Mouse (Mus musculus) cerebellum, adult 9-11 months (tissue): Measurements from ENCODE around the gene Exoc4.

Source experiments
- DNase-seq: peaks from one replicate; pipeline ENCODE4 v3.0.0; 2022

Gene Exoc4

GRCm38 (mm10) chr6:33322849-33323248, 74.0 kb downstream of the Exoc4 start:
- DNase-seq = no peak

DNA sequence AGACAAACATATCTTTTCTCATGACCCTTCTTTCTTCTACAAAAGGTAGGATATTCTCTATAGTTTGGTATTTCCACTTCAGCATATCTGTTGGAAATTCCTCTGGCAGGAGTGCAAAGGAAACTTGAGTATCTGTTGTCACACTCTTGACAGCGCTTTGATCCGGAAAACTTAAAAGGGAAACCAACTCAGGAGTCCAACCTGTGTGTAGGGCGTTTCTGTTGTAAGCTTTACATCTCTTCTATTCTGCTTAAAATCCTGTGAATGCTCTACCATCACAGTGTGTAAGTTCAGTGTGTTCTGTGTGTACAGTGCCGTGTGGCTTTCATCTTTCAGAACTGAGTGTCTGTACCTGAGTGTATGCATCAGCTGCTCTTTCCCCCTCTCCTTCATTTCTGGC, 74.5 kb downstream of the Exoc4 start:
- DNase-seq = no peak

- no peak for DNase-seq
Observed at GRCm38 (mm10) chr6:33328326-33328725, 79.4 kb downstream of the Exoc4 start.

- no peak for DNase-seq
Observed at GRCm38 (mm10) chr6:33347088-33347775, 98.3 kb downstream of the Exoc4 start.

- DNase-seq = no peak
Observed at GRCm38 (mm10) chr6:33361613-33362012, 112.7 kb downstream of the Exoc4 start.

DNA sequence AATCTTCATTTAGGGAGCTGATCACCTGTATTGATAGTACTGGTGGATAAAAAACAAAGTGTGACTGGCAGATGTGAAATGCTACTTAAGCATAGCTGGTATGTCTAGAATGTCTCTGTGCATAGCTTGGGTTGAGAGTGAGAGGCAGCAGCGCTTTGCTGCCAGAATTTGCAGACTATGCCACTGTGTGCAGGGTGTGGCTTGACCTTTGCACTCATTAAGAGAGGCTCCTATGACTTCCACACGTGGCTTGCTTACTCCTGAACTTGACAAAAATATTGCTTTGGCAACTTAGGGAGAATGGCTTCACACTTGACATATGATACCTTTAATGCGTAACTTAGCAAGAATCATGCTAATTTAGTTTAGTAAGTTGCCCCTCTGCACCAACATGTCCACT, 131.6 kb downstream of the Exoc4 start:
- DNase-seq = no peak

DNA sequence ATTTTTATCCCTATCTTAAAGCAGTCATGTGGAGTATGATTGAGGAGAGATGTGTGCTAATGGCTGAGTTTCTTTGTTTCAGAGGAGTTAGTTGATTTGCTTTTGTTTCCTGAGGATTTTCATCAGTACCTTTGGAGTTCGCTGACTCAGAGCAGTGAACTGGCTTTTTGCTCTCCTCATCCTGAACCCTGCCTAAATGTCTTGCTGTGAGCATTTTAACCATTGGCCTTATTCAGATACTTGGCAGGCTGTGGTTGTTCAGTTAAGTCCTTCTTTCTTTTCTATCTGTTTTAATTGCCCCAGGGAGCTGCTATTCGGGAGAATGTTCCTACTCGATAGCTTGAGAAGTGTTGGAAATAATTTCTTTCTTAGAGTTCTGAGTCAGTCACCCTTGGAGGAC, 133.3 kb downstream of the Exoc4 start:
- no peak for DNase-seq

DNA sequence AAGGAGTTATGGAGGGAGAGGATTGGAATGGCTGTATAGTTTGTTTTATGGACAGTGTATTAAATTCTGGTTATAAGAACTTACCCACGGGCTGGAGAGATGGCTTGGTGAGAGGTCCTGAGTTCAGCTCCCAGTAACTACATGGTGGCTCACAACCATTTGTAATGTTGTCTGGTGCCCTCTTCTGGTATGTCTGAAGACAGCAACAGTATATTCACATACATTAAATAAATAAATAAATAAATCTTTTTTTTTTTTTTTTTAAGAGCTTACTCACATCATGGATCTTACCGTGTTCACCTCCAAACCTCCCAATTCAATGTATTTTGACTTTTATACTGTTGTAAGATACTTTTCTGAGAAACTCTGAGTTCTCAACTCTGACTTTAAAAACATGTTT, 143.1 kb downstream of the Exoc4 start:
- DNase-seq = no peak

GRCm38 (mm10) chr6:33399491-33399890, 150.6 kb downstream of the Exoc4 start:
- no peak for DNase-seq

DNA sequence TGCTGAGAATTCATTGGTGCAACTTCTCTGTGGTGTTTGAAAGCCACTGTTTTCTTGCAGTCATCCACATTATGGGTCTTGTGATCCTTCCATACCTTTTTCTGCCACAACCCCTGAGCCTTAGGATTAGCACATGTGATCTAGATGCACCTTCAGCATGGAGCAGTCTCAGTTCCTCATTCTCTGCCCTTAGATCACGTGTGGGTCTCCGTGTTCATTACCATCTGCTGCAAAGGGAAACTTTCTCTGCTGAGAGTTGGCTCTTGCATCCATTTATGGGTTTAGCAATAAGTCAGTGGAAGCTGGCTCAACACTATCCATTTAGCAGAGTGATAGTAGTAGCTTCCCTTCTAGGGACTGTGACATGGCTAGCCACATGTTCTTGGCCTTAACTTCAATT, 152.3 kb downstream of the Exoc4 start:
- no peak for DNase-seq

DNA sequence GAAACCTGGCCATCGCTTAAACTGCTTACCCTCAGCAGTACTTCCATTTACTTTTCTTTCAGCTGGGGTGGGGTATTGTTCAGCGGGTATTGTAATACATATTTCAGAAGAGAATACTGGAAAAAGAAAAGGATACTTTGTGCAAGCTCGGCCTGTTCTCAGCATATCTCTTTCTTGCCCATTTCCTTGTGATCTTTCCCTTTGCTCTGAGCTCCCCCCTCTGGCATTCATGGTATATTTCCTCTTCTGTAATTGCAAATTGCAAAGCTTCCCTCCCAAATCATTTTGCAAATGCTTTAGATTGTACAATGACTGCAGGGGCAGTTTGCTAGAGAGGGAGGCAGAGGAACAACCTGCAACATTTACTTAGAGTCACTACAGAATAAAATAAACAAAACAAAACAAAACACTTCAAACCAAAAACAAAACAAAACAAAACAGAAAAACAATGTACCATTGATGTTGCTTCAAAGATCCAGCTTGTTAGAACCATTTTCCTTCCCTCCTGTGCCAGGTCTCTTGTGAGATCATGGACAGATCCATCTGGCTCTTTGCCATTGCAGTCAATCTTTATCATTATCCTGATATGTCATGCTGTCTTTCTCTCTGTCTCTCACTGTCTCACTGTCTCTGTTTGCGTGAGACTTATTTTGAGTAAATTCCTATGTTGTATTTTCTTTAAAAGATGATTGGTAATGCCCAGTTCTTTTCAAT, 156.8 kb downstream of the Exoc4 start:
- no peak for DNase-seq

- DNase-seq = no peak
Observed at GRCm38 (mm10) chr6:33409586-33409985, 160.7 kb downstream of the Exoc4 start.

- DNase-seq = no peak
Observed at GRCm38 (mm10) chr6:33425007-33425406, 176.1 kb downstream of the Exoc4 start.

DNA sequence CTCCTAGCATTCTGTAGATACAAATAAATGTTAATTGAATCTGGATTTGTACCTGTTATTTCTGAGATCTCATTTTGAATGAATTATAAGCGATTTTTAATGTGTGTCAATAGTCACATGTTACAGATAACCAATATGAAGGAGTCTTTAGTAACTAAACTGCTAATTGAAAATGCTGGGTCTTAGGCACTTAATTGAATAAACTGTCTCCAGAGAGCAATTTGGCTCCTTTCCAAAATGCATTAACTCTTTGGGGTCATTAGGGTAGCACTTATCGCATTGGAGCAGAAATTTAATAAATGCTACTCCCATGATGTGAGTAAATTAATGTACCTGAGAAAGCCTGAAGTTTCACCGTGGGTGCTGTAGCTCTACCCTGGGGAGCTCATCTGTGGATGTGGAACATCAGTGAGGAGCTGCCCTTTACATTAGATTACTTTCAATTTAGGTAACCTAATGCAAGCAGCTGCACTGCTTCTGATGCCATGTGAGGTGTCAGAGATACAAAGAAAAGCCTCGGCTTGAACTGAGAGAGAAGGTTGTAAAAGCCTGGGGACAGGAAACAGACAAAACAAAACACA, 182.4 kb downstream of the Exoc4 start:
- no peak for DNase-seq

DNA sequence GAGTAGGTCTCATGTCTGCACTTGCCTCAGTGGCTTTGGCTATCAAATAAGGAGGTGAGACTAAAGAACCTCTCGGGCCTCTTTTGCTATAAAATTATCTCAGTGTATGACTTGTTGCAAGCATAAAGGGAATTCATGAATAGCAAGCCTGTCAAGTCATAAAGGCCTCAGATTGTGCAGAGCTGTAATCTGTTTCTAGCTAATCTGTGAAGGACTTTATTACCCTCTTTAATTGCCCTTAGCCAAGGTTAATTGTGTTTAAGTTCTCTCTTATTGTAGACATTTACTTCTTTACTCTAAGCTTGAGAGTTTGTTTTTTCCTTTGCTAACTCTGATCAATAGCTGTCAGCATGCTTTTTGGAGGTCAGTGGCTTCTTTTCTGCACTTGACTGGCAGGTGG, 191.6 kb downstream of the Exoc4 start:
- no peak for DNase-seq

DNA sequence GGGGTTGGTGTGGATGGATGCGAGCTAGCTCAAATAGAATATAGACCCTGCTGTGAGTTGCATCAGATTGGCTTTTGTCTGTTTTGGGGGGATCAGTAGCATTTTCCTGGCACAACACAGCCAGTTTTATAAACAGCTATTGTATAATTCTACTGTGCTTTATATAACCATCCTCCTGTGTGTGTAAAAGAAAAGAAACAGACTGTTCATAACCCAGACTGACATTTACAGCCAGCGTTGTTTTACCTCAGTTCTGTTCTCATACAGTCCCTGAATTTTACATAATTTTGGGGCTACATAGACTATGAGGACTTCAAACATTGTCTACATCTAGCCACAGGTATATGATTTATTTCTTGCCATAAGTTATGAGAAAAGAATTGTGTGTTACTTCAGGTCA, 204.9 kb downstream of the Exoc4 start:
- DNase-seq = no peak

- no peak for DNase-seq
Observed at GRCm38 (mm10) chr6:33454354-33454753, 205.5 kb downstream of the Exoc4 start.

- no peak for DNase-seq
Observed at GRCm38 (mm10) chr6:33455238-33455637, 206.4 kb downstream of the Exoc4 start.

DNA sequence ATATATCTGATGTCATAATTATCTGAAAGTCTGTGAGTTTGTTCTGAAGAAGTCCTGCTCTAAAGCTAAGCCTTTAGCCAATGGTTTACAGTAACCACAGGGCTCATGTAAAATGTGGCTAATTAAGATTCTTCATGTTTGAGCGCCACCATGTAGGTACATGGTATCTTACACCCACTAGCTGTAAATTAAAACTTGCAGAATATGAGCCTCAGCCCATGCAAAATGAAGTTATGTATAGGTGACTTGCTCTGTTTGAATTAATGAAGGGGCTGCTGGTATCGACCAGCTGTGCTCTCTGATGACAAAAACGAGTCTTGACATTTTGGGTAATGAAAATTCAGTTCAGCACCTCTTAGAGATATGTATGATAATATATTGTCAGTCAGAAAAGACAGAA, 216.0 kb downstream of the Exoc4 start:
- DNase-seq = no peak

GRCm38 (mm10) chr6:33465392-33465791, 216.5 kb downstream of the Exoc4 start:
- no peak for DNase-seq

- no peak for DNase-seq
Observed at GRCm38 (mm10) chr6:33466168-33466839, 217.4 kb downstream of the Exoc4 start.

- DNase-seq = no peak
Observed at GRCm38 (mm10) chr6:33468480-33468879, 219.6 kb downstream of the Exoc4 start.

GRCm38 (mm10) chr6:33476134-33476533, 227.2 kb downstream of the Exoc4 start:
- DNase-seq = no peak

- no peak for DNase-seq
Observed at GRCm38 (mm10) chr6:33484568-33484967, 235.7 kb downstream of the Exoc4 start.
